Mouse (Mus musculus): Measurements from ENCODE around the gene Srgap2.

GRCm38 (mm10) chr1:131540795-131541194 lies 13.6 kb upstream of the Srgap2 start:
- TF ChIP-seq POLR2A (IDR thresholded peaks at IDR 0.05; ENCODE audit: borderline replicate concordance, low read depth, low read length) (no peak), CTCF (IDR thresholded peaks at IDR 0.05; ENCODE audit: low read depth, low read length) (no peak)

Measured in bone marrow macrophage, adult 2 months (primary cell).